Mouse (Mus musculus): ENCODE measurements around the gene Car6. TPM values are rescaled to one million over a fixed set of nuclear protein-coding genes. Genes with fewer than 3 reads are reported as not detected.

Gene Car6
- polyA plus RNA-seq, 1 experiment from 2014 or later, result not detected

DNA sequence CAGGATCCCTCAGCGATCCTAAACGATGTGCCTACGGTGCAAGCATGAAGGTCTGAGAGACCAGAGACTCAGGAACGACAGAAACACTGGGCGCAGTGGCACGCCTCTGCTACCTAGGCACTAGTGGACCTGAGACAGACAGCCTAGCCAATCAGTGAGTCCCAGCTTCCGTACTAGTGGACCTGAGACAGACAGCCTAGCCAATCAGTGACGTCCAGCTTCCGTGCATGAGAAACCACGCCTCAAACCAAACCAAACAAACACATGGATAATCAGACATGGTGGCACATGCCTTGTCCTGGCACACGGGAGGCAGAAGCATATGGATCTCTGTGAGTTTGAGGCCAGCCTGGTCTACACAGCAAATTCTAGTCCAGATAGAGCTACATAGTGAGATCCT, 12.9 kb downstream of the Car6 start:
- Histone ChIP-seq H3K27me3 (replicated peaks; ENCODE audit: control insufficient read depth, insufficient read depth, low read length) (no peaks in the 10 kb centered on the region), H3K9ac (ENCODE audit: low read depth, low read length) (no peak overlapping the region), H3K4me2 (ENCODE audit: low read depth, low read length) (no peak overlapping the region), H3K36me3 (ENCODE audit: control insufficient read depth, insufficient read depth, low read length) (no peaks in the 10 kb centered on the region), H3K4me1 (ENCODE audit: control insufficient read depth, insufficient read depth, low read length) (no peaks in the 10 kb centered on the region), H3K4me3 (ENCODE audit: low read depth, low read length) (no peak overlapping the region), H3K9me3 (ENCODE audit: control insufficient read depth, low read length) (no peaks in the 10 kb centered on the region), H3K27ac (replicated peaks; ENCODE audit: low read depth, low read length) (no peak overlapping the region)
- WGBS, result 46% methylated on average over 11 of the region's 11 CpGs
- DNase-seq (ENCODE audit: low spot score), result no peak
- ATAC-seq (ENCODE audit: low read depth), result no peak

- no peak overlapping the region for H3K27ac ChIP-seq (replicated peaks; ENCODE audit: low read depth, low read length)
- DNase-seq (ENCODE audit: low spot score) (no peak), ATAC-seq (ENCODE audit: low read depth) (no peak)
- H3K9ac ChIP-seq (ENCODE audit: low read depth, low read length), result no peak overlapping the region
- peaks cover 4% of the 10 kb centered on the region; the same call in 1 of the 2 replicates for H3K4me1 ChIP-seq (ENCODE audit: control insufficient read depth, insufficient read depth, low read length)
- H3K4me3 ChIP-seq (ENCODE audit: low read depth, low read length), result no peak overlapping the region
- WGBS, result 81% methylated on average over 7 of the region's 7 CpGs
- no peaks in the 10 kb centered on the region for H3K27me3 ChIP-seq (replicated peaks; ENCODE audit: control insufficient read depth, insufficient read depth, low read length)
- no peaks in the 10 kb centered on the region for H3K9me3 ChIP-seq (ENCODE audit: control insufficient read depth, low read length)
- H3K36me3 ChIP-seq (ENCODE audit: control insufficient read depth, insufficient read depth, low read length), result no peaks in the 10 kb centered on the region
- no peak overlapping the region for H3K4me2 ChIP-seq (ENCODE audit: low read depth, low read length)
Observed at GRCm38 (mm10) chr4:150181304-150181703, 19.8 kb downstream of the Car6 start.

GRCm38 (mm10) chr4:150178131-150178530, 23.0 kb downstream of the Car6 start:
- ATAC-seq (ENCODE audit: low read depth), result no peak
- WGBS, result 19% methylated on average over 4 of the region's 4 CpGs
- H3K4me2 ChIP-seq (ENCODE audit: low read depth, low read length), result no peak overlapping the region
- no peak overlapping the region for H3K9ac ChIP-seq (ENCODE audit: low read depth, low read length)
- no peaks in the 10 kb centered on the region for H3K9me3 ChIP-seq (ENCODE audit: control insufficient read depth, low read length)
- H3K4me1 ChIP-seq (ENCODE audit: control insufficient read depth, insufficient read depth, low read length), result peaks cover 4% of the 10 kb centered on the region; the same call in 1 of the 2 replicates
- DNase-seq (ENCODE audit: low spot score), result peak; percentile 34
- no peak overlapping the region for H3K4me3 ChIP-seq (ENCODE audit: low read depth, low read length)
- H3K36me3 ChIP-seq (ENCODE audit: control insufficient read depth, insufficient read depth, low read length), result no peaks in the 10 kb centered on the region
- no peak overlapping the region for H3K27ac ChIP-seq (replicated peaks; ENCODE audit: low read depth, low read length)
- H3K27me3 ChIP-seq (replicated peaks; ENCODE audit: control insufficient read depth, insufficient read depth, low read length), result no peaks in the 10 kb centered on the region

GRCm38 (mm10) chr4:150177122-150177521, 24.0 kb downstream of the Car6 start:
- Histone ChIP-seq H3K4me1 (ENCODE audit: control insufficient read depth, insufficient read depth, low read length) (peaks cover 4% of the 10 kb centered on the region; the same call in 1 of the 2 replicates), H3K36me3 (ENCODE audit: control insufficient read depth, insufficient read depth, low read length) (no peaks in the 10 kb centered on the region), H3K27ac (replicated peaks; ENCODE audit: low read depth, low read length) (no peak overlapping the region), H3K9ac (ENCODE audit: low read depth, low read length) (no peak overlapping the region), H3K4me2 (ENCODE audit: low read depth, low read length) (no peak overlapping the region), H3K4me3 (ENCODE audit: low read depth, low read length) (no peak overlapping the region), H3K27me3 (replicated peaks; ENCODE audit: control insufficient read depth, insufficient read depth, low read length) (no peaks in the 10 kb centered on the region), H3K9me3 (ENCODE audit: control insufficient read depth, low read length) (no peaks in the 10 kb centered on the region)
- ATAC-seq (ENCODE audit: low read depth), result no peak
- WGBS, result 40% methylated on average over 8 of the region's 8 CpGs
- no peak for DNase-seq (ENCODE audit: low spot score)

GRCm38 (mm10) chr4:150176535-150176934, 24.6 kb downstream of the Car6 start:
- Histone ChIP-seq H3K9ac (ENCODE audit: low read depth, low read length) (no peak overlapping the region), H3K4me1 (ENCODE audit: control insufficient read depth, insufficient read depth, low read length) (peaks cover 4% of the 10 kb centered on the region; the same call in 1 of the 2 replicates), H3K9me3 (ENCODE audit: control insufficient read depth, low read length) (no peaks in the 10 kb centered on the region), H3K27me3 (replicated peaks; ENCODE audit: control insufficient read depth, insufficient read depth, low read length) (no peaks in the 10 kb centered on the region), H3K4me3 (ENCODE audit: low read depth, low read length) (no peak overlapping the region), H3K4me2 (ENCODE audit: low read depth, low read length) (peak overlapping the region; percentile 45), H3K36me3 (ENCODE audit: control insufficient read depth, insufficient read depth, low read length) (no peaks in the 10 kb centered on the region), H3K27ac (replicated peaks; ENCODE audit: low read depth, low read length) (no peak overlapping the region)
- WGBS, result 10% methylated on average over 7 of the region's 7 CpGs
- no peak for ATAC-seq (ENCODE audit: low read depth)
- peak; percentile 59 for DNase-seq (ENCODE audit: low spot score)

GRCm38 (mm10) chr4:150174027-150174426, 27.1 kb downstream of the Car6 start:
- Histone ChIP-seq H3K4me2 (ENCODE audit: low read depth, low read length) (no peak overlapping the region), H3K9ac (ENCODE audit: low read depth, low read length) (no peak overlapping the region), H3K4me1 (ENCODE audit: control insufficient read depth, insufficient read depth, low read length) (peaks cover 4% of the 10 kb centered on the region; the same call in 1 of the 2 replicates), H3K27ac (replicated peaks; ENCODE audit: low read depth, low read length) (no peak overlapping the region), H3K27me3 (replicated peaks; ENCODE audit: control insufficient read depth, insufficient read depth, low read length) (no peaks in the 10 kb centered on the region), H3K4me3 (ENCODE audit: low read depth, low read length) (no peak overlapping the region), H3K9me3 (ENCODE audit: control insufficient read depth, low read length) (no peaks in the 10 kb centered on the region), H3K36me3 (ENCODE audit: control insufficient read depth, insufficient read depth, low read length) (no peaks in the 10 kb centered on the region)
- ATAC-seq (ENCODE audit: low read depth) (no peak), DNase-seq (ENCODE audit: low spot score) (no peak)
- 94% methylated on average over 13 of the region's 14 CpGs for WGBS

DNA sequence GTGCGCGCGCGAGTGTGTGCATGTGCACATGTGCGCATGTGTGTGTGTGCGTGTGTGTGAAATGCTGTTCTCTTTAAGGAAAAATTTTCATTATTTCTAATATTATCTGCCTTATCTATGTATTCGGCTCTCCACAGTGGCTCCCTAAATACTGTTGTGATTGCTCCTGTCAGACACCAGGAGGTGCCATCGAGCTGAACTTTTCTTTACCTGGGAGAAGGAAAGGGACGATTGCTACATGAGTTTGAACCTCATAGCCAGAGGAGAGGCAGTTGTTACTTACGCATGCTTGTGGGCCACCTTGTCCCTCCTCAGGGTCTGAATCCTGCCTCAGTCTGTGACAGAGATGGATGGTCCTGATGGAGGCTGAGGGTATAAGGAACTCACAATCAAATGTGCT, 27.9 kb downstream of the Car6 start:
- ATAC-seq (ENCODE audit: low read depth), result no peak
- WGBS, result 57% methylated on average over 10 of the region's 10 CpGs
- no peak overlapping the region for H3K4me3 ChIP-seq (ENCODE audit: low read depth, low read length)
- no peak overlapping the region for H3K4me2 ChIP-seq (ENCODE audit: low read depth, low read length)
- H3K36me3 ChIP-seq (ENCODE audit: control insufficient read depth, insufficient read depth, low read length), result no peaks in the 10 kb centered on the region
- H3K27ac ChIP-seq (replicated peaks; ENCODE audit: low read depth, low read length), result no peak overlapping the region
- H3K9ac ChIP-seq (ENCODE audit: low read depth, low read length), result no peak overlapping the region
- H3K4me1 ChIP-seq (ENCODE audit: control insufficient read depth, insufficient read depth, low read length), result peaks cover 4% of the 10 kb centered on the region; the same call in 1 of the 2 replicates
- H3K9me3 ChIP-seq (ENCODE audit: control insufficient read depth, low read length), result no peaks in the 10 kb centered on the region
- peak; percentile 20 for DNase-seq (ENCODE audit: low spot score)
- H3K27me3 ChIP-seq (replicated peaks; ENCODE audit: control insufficient read depth, insufficient read depth, low read length), result no peaks in the 10 kb centered on the region

- Histone ChIP-seq H3K9ac (ENCODE audit: low read depth, low read length) (no peak overlapping the region), H3K9me3 (ENCODE audit: control insufficient read depth, low read length) (no peaks in the 10 kb centered on the region), H3K27me3 (replicated peaks; ENCODE audit: control insufficient read depth, insufficient read depth, low read length) (no peaks in the 10 kb centered on the region), H3K36me3 (ENCODE audit: control insufficient read depth, insufficient read depth, low read length) (no peaks in the 10 kb centered on the region), H3K4me2 (ENCODE audit: low read depth, low read length) (no peak overlapping the region), H3K4me1 (ENCODE audit: control insufficient read depth, insufficient read depth, low read length) (peaks cover 4% of the 10 kb centered on the region; the same call in 1 of the 2 replicates), H3K27ac (replicated peaks; ENCODE audit: low read depth, low read length) (no peak overlapping the region), H3K4me3 (ENCODE audit: low read depth, low read length) (no peak overlapping the region)
- DNase-seq (ENCODE audit: low spot score) (no peak), ATAC-seq (ENCODE audit: low read depth) (no peak)
- 69% methylated on average over 8 of the region's 8 CpGs for WGBS
Observed at GRCm38 (mm10) chr4:150172107-150172506, 29.0 kb downstream of the Car6 start.

DNA sequence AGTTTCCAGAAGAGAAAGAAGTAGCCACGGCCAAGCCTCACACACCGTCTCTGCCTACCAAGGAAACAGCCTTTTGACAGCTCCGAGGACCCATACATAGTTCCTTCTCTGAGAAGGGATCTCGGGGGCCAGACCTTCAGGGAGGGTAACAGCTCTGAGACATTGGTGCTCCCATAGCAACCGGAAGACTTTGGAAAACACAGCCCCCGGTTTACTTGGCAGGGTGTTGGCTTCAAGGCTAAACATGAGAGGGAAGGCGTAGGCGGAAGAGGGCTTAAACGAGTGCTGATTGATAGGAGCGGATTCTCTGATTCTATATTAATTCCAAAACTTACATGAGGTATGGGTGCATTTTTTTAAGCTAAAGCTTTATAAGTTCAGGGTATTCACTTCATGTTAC, 32.7 kb downstream of the Car6 start:
- no peaks in the 10 kb centered on the region for H3K27me3 ChIP-seq (replicated peaks; ENCODE audit: control insufficient read depth, insufficient read depth, low read length)
- peaks cover 5% of the 10 kb centered on the region; the same call in 1 of the 2 replicates for H3K9me3 ChIP-seq (ENCODE audit: control insufficient read depth, low read length)
- WGBS, result 69% methylated on average over 10 of the region's 10 CpGs
- no peaks in the 10 kb centered on the region for H3K36me3 ChIP-seq (ENCODE audit: control insufficient read depth, insufficient read depth, low read length)
- no peak overlapping the region for H3K9ac ChIP-seq (ENCODE audit: low read depth, low read length)
- no peak for ATAC-seq (ENCODE audit: low read depth)
- H3K27ac ChIP-seq (replicated peaks; ENCODE audit: low read depth, low read length), result no peak overlapping the region
- no peak overlapping the region for H3K4me3 ChIP-seq (ENCODE audit: low read depth, low read length)
- H3K4me1 ChIP-seq (ENCODE audit: control insufficient read depth, insufficient read depth, low read length), result no peaks in the 10 kb centered on the region
- H3K4me2 ChIP-seq (ENCODE audit: low read depth, low read length), result no peak overlapping the region
- DNase-seq (ENCODE audit: low spot score), result no peak
